Mouse (Mus musculus) forebrain, embryonic 15.5 days (tissue): ENCODE data around the gene Uso1. TPM values are rescaled to one million over a fixed set of nuclear protein-coding genes. Genes with fewer than 3 reads are reported as not detected.

Source experiments
- ATAC-seq: fragments of 200-750 bp; cut with Nextera tagmentation; replicated peaks from 2 replicates; pipeline ENCODE4 v1.8.0; 2017; ENCODE audit warnings: mild to moderate bottlenecking, moderate TSS enrichment, moderate library complexity
- H3K27ac ChIP-seq: fragments of 300-500 bp; sonication (generic); replicated peaks from 2 replicates; pipeline ENCODE4 v1.5.1; 2015; ENCODE audit warnings: mild to moderate bottlenecking, inconsistent platforms
- H3K27me3 ChIP-seq: fragments of 300-500 bp; sonication (generic); 2 replicates; pipeline ENCODE4 v1.6.1; 2015; ENCODE audit warnings: inconsistent platforms
- H3K36me3 ChIP-seq: fragments of 300-500 bp; sonication (generic); 2 replicates; pipeline ENCODE4 v1.6.1; 2015; ENCODE audit warnings: mild to moderate bottlenecking, inconsistent platforms
- H3K4me1 ChIP-seq: fragments of 300-500 bp; sonication (generic); 2 replicates; pipeline ENCODE4 v1.6.1; 2015; ENCODE audit warnings: inconsistent platforms
- H3K4me2 ChIP-seq: fragments of 300-500 bp; sonication (generic); replicated peaks from 2 replicates; pipeline ENCODE4 v1.6.1; 2015; ENCODE audit warnings: mild to moderate bottlenecking, inconsistent platforms
- H3K4me3 ChIP-seq: fragments of 300-500 bp; sonication (generic); 2 replicates; pipeline ENCODE4 v1.5.1; 2015; ENCODE audit warnings: mild to moderate bottlenecking, inconsistent platforms
- H3K9ac ChIP-seq: fragments of 300-500 bp; sonication (generic); replicated peaks from 2 replicates; pipeline ENCODE4 v1.6.1; 2015; ENCODE audit warnings: mild to moderate bottlenecking, inconsistent platforms
- H3K9me3 ChIP-seq: fragments of 300-500 bp; sonication (generic); 2 replicates; pipeline ENCODE4 v1.6.1; 2016; ENCODE audit warnings: inconsistent platforms
- WGBS: fragments of 180-500 bp; shearing (Covaris S2); methylation state at CpG from one replicate; pipeline ENCODE4 v1.1.7; 2015; ENCODE audit warnings: mixed read lengths; 5-methylcytosine and 5-hydroxymethylcytosine counted together
- polyA plus RNA-seq: library from polyadenylated mRNA; unstranded; fragments of >200 nt; fragmentation: Nextera tagmentation; extraction: Ambion mirVana; gene quantifications from 2 replicates; pipeline ENCODE4 v1.2.1, GENCODE M21; 2015

The Uso1 gene
- polyA plus RNA-seq, 1 experiment from 2014 or later: 45.8 TPM

- H3K9me3 ChIP-seq: no peaks in the 10 kb centered on the region
- no peak overlapping the region for H3K27ac ChIP-seq
- no peak overlapping the region for H3K4me2 ChIP-seq
- H3K36me3 ChIP-seq: no peaks in the 10 kb centered on the region
- 86% methylated on average over 10 of the region's 10 CpGs for WGBS
- no peaks in the 10 kb centered on the region for H3K4me1 ChIP-seq
- no peak for ATAC-seq
- H3K27me3 ChIP-seq: no peaks in the 10 kb centered on the region
- no peak overlapping the region for H3K9ac ChIP-seq
- no peak overlapping the region for H3K4me3 ChIP-seq
These were observed 94.1 kb downstream of the Uso1 start for GRCm38 (mm10) chr5:92231836-92232235.

DNA sequence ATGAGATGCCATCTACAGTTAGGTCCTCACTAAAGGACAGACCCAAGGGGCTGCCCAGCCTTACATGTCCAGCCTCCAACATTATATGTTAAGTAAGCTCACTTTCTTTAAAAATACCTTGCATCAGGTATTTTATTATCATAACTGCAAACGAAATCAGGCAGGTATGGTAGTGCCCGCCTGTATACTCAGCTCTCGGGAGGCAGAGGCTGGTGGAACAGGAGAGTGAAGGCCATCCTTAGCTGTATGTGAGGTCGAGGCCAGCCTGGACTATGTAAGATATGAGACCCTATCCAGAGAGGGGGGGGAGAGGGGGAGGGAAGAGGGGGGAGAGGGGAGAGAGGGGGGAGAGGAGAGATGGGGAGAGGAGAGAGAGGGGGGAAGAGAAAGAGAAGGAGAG is 95.6 kb downstream of the Uso1 start:
- no peak overlapping the region for H3K9ac ChIP-seq
- H3K4me1 ChIP-seq: no peaks in the 10 kb centered on the region
- H3K4me2 ChIP-seq: no peak overlapping the region
- H3K9me3 ChIP-seq: no peaks in the 10 kb centered on the region
- H3K27me3 ChIP-seq: no peaks in the 10 kb centered on the region
- H3K27ac ChIP-seq: no peak overlapping the region
- no peak for ATAC-seq
- no peak overlapping the region for H3K4me3 ChIP-seq
- no peaks in the 10 kb centered on the region for H3K36me3 ChIP-seq
- 78% methylated on average over 4 of the region's 4 CpGs for WGBS

DNA sequence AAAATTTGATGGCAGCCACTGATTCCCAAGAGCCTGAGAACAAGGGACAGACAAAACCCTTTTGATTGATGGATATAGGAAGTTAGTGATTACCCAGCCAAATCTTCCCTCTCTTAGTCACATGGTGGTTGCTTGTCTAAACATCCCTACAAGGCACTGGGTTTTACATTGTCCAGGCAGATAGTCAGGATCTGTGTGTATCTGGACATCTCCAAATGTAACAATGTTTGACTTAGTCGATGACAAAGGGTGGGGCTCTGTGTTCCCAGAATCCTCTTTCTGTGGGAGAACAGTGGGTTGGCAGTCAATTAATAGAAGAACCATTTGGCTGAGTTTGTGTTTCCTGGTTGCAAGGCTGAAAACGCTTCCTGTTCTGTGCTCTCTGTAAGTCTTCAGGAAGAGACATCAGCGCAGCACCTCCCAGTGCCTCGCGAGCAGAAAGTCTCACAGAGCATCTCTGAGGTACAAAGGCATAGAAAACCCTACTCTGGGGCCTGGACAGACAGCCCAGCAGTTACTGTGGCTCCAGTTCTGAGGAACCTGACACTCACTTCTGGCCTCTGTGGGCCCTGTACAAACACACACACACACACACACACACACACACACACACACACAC is 97.3 kb downstream of the Uso1 start:
- no peaks in the 10 kb centered on the region for H3K9me3 ChIP-seq
- H3K4me1 ChIP-seq: peaks cover 4% of the 10 kb centered on the region; the same call in 1 of the 2 replicates
- H3K36me3 ChIP-seq: no peaks in the 10 kb centered on the region
- no peak overlapping the region for H3K4me2 ChIP-seq
- no peak overlapping the region for H3K4me3 ChIP-seq
- ATAC-seq: no peak
- H3K9ac ChIP-seq: no peak overlapping the region
- H3K27ac ChIP-seq: no peak overlapping the region
- WGBS: 82% methylated on average over 5 of the region's 5 CpGs
- no peaks in the 10 kb centered on the region for H3K27me3 ChIP-seq

DNA sequence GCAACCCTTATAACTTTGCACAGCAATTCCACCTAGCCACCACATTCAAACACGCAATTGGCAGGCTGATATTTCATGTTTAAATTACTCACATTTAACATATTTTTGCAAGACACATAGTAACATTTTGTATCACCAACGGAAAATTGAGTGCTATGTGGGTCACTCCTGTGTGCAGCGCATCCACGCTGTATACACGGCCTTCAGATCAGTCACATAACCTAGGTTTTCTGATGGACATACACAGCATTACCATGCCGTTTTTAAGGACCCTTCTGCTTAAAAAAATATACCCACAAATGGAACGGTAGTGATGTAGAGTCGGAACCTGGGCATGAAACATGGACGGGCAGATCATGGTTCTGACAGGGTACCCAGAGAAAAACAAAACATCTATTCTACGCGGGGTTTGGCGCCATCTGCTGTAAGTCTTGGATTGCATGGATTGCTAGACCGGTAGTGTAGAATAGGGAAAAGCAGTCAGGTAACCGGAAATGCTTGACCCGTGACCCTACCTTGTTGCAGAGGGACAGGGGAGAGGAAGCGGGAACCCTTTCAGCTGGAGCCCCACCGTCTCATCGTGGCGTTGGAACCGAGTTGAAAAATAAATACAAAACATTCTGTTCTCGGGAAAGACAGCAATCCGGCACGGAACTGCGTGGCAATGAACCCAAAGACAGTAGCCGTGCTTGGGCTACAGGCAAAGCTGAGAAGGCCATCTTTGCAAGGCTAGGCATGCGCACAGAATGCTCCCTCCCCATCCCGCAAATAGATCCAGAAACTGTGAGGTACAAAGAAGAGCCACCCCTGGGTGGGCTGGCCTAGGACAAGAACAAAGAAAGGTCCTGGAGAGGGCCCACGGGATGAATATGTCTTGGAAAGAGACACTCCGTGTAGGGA is 101.8 kb downstream of the Uso1 start:
- ATAC-seq: peak; percentile 46
- no peaks in the 10 kb centered on the region for H3K9me3 ChIP-seq
- no peak overlapping the region for H3K27ac ChIP-seq
- peaks cover 4% of the 10 kb centered on the region; the same call in 1 of the 2 replicates for H3K4me1 ChIP-seq
- H3K4me3 ChIP-seq: peak overlapping the region; percentile 8; the same call in 1 of the 2 replicates
- WGBS: 43% methylated on average over 29 of the region's 29 CpGs
- peak overlapping the region; percentile 22 for H3K4me2 ChIP-seq
- H3K27me3 ChIP-seq: no peaks in the 10 kb centered on the region
- no peak overlapping the region for H3K9ac ChIP-seq
- no peaks in the 10 kb centered on the region for H3K36me3 ChIP-seq

GRCm38 (mm10) chr5:92240769-92241168 is 103.0 kb downstream of the Uso1 start:
- WGBS: 74% methylated on average over 12 of the region's 12 CpGs
- H3K27me3 ChIP-seq: no peaks in the 10 kb centered on the region
- ATAC-seq: peak; percentile 71
- no peak overlapping the region for H3K4me2 ChIP-seq
- H3K9me3 ChIP-seq: no peaks in the 10 kb centered on the region
- no peak overlapping the region for H3K4me3 ChIP-seq
- H3K36me3 ChIP-seq: no peaks in the 10 kb centered on the region
- no peak overlapping the region for H3K9ac ChIP-seq
- no peak overlapping the region for H3K27ac ChIP-seq
- peaks cover 4% of the 10 kb centered on the region; the same call in 1 of the 2 replicates for H3K4me1 ChIP-seq

DNA sequence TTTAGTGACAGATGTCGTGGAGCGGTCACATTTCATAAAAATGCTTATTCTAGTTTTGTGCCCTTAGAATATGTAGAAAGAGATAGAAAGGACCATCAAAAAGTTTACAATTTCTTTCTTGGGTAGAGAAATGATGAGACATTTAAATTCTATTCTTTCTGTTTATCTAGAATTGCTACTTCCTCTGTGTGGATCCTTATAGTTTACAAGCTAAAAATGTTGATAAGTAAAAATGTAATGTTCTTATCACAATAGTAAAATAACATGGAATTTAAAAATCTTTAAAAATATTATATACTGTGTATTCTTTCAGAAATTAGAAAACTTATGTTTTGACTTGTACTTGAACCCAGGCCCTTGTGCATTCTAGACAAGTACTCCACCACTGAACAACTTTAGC is 107.2 kb downstream of the Uso1 start:
- Histone ChIP-seq H3K9me3 (no peaks in the 10 kb centered on the region), H3K36me3 (no peaks in the 10 kb centered on the region), H3K4me3 (no peak overlapping the region), H3K4me2 (no peak overlapping the region), H3K4me1 (peaks cover under 1% of the 10 kb centered on the region; the same call in 1 of the 2 replicates), H3K27ac (no peak overlapping the region), H3K9ac (no peak overlapping the region), H3K27me3 (no peaks in the 10 kb centered on the region)
- 100% methylated on average over 2 of the region's 2 CpGs for WGBS
- ATAC-seq: no peak

- H3K27ac ChIP-seq: no peak overlapping the region
- H3K9me3 ChIP-seq: no peaks in the 10 kb centered on the region
- H3K4me1 ChIP-seq: no peaks in the 10 kb centered on the region
- no peak overlapping the region for H3K9ac ChIP-seq
- no peaks in the 10 kb centered on the region for H3K27me3 ChIP-seq
- no peak for ATAC-seq
- 92% methylated on average over 9 of the region's 9 CpGs for WGBS
- no peaks in the 10 kb centered on the region for H3K36me3 ChIP-seq
- no peak overlapping the region for H3K4me2 ChIP-seq
- no peak overlapping the region for H3K4me3 ChIP-seq
These were observed 107.7 kb downstream of the Uso1 start for GRCm38 (mm10) chr5:92245483-92245882.

DNA sequence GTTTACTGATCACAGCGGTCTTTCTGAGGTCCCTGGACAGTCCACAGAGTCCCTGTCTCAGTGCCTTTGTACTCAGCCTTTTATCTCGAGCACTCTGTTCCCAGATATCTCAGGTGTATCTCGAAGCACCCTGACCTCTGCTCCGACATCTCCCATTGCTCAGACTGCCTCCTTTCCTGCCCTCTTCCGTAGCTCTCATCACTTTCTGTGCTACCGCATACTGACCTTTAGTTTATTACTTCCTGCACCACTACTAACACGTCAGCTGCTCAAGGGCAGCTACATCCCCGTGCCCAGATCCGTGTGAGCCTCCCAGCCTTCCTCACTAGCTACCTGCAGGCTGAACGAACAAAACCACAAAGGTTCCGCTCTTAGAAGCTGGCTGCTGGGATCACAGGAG is 110.9 kb downstream of the Uso1 start:
- Histone ChIP-seq H3K27me3 (no peaks in the 10 kb centered on the region), H3K27ac (no peak overlapping the region), H3K9ac (no peak overlapping the region), H3K9me3 (no peaks in the 10 kb centered on the region), H3K4me2 (no peak overlapping the region), H3K4me3 (no peak overlapping the region), H3K4me1 (peaks cover 9% of the 10 kb centered on the region), H3K36me3 (no peaks in the 10 kb centered on the region)
- 86% methylated on average over 11 of the region's 11 CpGs for WGBS
- no peak for ATAC-seq

DNA sequence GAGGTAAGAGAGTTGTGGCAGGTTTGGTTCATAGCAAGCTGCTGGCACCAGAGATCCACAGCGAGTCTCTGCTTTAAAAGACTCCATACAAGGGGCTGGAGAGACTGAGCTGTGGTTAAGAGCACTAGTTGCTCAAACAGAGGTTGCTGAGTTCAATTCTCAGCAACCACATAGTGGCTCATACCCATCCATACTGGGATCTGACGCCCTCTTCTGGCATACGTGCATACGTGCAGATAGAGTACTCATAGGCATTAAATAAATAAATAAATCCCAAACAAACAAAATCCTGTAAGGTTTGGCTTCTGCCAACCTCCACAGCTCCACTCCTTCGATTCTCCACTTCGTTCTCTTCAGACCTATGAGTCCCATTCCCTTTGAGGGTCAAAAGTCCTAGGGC is 114.3 kb downstream of the Uso1 start:
- 93% methylated on average over 6 of the region's 6 CpGs for WGBS
- no peak overlapping the region for H3K4me2 ChIP-seq

More for the DNA sequence above, 114.3 kb downstream of the Uso1 start:
- no peaks in the 10 kb centered on the region for H3K36me3 ChIP-seq
- no peak overlapping the region for H3K9ac ChIP-seq
- no peak for ATAC-seq
- H3K27ac ChIP-seq: no peak overlapping the region
- H3K27me3 ChIP-seq: no peaks in the 10 kb centered on the region
- peaks cover 9% of the 10 kb centered on the region for H3K4me1 ChIP-seq
- H3K9me3 ChIP-seq: no peaks in the 10 kb centered on the region
- no peak overlapping the region for H3K4me3 ChIP-seq

Other genes starting within 250 kb of the Uso1 start
- gene Rchy1, start 174.9 kb upstream of the Uso1 start, polyA plus RNA-seq: 70.6 and 74.0 TPM in 2 replicates
- gene Odaph, start 150.5 kb upstream of the Uso1 start, polyA plus RNA-seq: not detected in 2 replicates
- gene Cdkl2, start 94.1 kb upstream of the Uso1 start, polyA plus RNA-seq: 6.2 and 6.4 TPM in 2 replicates
- 323 and 349 TPM in 2 replicates for gene G3bp2, start 54.2 kb upstream of the Uso1 start, polyA plus RNA-seq
- gene U90926, start 77.5 kb downstream of the Uso1 start, polyA plus RNA-seq: not detected in 2 replicates
- gene Ppef2, start 118.3 kb downstream of the Uso1 start, polyA plus RNA-seq: 0.09 and 0.22 TPM in 2 replicates
- gene Naaa, start 140.2 kb downstream of the Uso1 start, polyA plus RNA-seq: 7.6 and 11.5 TPM in 2 replicates
- gene Sdad1, start 172.5 kb downstream of the Uso1 start, polyA plus RNA-seq: 31.1 and 32.3 TPM in 2 replicates
- gene Cxcl9, start 190.1 kb downstream of the Uso1 start, polyA plus RNA-seq: not detected in 2 replicates
- gene Art3, start 193.9 kb downstream of the Uso1 start, polyA plus RNA-seq: 3.5 and 4.0 TPM in 2 replicates
- gene Cxcl10, start 211.0 kb downstream of the Uso1 start, polyA plus RNA-seq: 0.20 TPM in 1 of 2 replicates, not detected in the other